Mouse (Mus musculus): ENCODE measurements around the gene Vax2.

The Vax2 gene

DNA sequence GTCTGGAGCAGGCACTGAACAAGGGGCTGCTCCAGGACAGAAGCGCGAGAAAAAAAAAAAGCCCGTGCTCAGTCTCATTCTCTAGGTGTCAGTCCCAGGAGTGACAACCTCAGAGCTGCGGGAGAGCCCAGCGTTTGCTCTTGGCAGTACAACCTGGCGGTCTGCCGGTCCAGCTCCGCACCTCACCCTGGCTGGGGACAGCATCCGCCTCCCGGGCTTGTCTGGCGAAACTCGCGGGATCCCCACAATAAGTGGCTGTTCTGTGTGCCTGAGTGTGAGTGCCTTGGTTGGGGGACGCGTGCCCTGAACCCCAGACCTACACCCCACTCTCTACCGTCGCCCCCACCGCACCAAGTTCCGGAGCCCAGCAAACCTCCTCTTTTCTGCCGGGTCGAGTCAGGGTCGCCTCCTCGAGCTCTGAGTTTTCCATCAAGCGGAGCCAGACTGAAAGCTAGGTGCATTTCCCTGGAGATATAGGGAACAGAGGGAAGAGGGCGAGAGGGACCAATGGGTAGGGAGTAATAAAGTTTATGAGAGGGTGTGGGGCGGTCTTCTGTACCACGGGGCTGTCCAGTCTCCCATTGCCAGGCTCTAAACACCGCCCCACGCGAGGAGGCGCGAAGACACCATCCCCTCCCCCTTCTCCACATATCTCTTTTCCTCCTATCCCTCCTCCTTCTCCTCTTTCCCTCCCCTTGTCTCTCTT is 550 bp upstream of the Vax2 start:
- ATAC-seq (ENCODE audit: insufficient number of reproducible peaks, low FRiP score, low TSS enrichment): no peak

DNA sequence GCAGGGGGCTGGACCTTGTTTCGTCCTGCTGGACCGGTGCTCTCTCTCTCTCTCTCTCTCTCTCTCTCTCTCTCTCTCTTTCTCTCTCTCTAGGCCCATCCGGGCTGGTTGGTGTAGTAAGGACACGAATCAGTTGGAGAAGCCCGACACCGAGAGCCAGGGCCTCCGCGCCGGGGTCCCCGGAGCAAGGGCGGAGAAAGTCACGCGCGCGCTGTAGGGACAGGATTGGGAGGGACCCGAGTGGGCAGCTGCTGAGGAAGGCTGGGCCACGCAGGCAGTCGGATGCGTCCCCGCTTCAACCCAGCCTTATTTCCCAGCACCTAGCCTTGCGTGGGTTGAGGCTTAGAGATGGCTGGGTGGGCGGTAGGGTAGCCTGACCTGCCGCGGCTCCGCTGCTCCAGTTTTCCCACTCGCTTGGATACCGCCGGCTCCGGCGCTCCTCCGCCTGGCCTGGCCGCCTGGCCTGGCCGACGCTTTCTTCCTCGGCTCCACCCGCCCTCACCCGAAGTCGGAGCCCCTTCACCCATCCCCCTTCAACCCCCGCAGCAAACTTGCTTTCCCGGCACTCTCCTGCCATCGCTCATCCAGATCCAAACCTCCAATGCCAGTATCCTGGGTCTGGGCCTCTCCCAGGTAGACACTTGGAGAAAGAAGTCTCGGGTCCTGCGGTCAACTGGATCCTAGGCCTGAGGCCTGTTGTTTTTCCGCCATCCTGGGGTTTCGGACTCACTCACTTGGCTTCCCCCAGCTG is 836 bp downstream of the Vax2 start:
- ATAC-seq (ENCODE audit: insufficient number of reproducible peaks, low FRiP score, low TSS enrichment): no peak

DNA sequence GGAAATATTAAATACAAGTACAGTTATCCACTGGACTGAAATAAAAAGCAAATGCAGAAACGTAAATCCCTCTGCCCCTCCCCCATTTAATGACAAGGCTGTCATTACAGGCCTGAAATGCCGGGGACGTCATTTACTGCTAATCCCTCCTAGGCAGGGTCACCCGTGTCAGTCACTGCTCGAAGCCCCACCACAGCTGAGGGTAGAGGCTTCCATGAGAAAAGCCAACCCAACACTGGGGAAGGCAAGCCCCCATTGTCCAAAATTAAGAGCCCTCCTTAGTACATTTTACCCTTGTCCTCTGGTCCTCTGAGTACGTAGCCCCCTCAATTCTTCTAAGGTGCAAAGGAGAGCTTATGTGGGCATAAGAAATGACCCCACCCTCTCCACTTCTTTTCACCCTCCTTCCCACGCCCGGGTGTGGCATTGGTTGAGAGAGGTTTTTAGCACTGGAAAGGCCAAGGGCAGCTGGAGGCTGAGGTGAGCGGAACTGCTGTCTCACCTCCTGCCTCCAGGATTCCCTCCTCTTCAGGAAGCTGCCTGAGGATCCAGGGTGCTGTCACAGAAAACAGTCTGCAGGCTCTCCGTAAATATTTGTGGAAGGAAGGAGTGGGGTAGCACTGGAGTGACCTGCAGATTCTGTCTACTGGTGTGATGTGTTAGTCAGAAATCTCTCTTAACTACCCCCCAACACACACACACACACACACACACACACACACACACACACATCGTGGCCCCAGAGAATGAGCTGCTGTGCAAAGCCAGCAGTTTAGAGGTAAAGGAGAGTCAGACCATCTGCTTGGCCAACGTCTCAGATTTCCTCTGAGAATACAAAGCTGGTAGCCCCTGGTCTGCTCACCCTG is 2.4 kb downstream of the Vax2 start:
- ATAC-seq (ENCODE audit: insufficient number of reproducible peaks, low FRiP score, low TSS enrichment): no peak

DNA sequence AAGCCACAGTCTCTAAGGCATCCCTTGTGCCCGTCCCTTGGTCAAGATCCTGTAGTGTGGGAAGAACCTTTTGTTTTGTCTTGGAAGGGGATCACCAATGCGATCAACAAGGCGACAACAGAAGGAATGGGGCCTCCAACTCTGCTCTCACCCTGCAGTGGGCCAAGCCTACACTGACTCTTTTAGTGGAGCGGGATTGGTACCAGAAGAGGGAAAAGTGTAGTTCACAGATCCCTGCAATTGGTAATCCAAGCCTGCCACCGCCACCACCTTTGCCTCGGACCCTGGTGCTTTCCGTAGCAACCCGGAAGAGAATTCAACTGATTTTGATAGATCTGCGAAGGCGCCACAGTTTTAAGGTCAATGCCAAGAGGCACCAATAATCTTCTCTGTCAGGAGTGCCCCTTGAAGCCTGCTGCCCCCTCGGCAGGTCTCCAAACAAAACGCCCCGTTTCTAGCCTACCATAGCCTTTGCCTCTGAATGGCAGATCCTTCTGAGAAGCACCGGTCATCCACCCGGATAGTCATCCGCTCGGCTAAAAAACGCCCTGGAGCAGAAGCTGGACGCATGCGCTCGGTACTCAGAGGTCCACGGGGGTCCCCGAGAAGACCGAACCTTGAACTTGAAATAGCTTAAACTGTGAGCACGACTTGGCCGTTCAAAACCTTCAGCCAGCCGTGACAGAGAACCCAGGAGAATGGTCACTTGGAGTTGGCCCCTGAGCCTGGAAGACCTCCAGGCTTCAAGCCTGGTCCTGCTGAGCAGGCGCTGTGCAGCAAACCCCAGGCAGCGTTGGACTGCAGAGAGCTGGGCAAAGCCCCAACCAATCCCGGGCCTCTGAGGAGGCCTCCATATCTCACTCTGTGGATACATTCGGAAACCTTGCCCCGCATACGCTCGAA is 3.4 kb downstream of the Vax2 start:
- ATAC-seq (ENCODE audit: insufficient number of reproducible peaks, low FRiP score, low TSS enrichment): no peak

DNA sequence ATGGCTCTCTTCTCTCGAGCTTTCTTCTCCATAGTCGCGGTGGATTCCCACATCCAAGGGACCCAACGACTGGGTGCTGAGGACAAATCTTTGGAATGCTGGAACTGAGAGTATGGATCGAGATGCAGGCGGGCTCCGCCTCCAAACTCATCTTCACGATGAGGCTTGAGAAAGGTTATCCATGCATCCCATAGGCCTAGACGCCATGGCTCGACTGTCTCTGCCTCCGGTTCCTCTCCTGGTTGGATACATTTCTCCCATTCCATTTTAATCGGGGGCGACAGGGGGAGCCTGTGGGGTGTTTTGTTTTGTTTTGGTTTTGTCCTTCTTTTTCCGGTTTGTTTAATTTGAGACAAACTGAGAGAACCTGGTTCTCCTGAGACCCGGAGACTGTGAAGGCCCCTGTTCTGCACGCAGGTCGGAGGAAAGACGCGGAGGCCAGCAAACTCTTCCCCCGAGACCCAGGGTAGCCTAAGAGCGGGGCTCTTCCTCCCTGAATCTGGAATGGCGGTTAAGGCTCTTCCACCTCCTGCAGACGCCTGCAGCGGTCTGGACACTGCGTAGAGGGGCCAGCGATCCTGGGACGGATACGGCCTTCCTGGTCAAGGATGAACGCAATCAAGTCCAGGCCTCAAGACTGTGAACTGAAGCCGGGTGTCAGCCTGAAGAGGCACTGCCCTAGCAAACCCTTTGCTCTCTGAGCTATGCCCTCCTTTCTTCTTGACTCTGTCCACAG is 4.6 kb downstream of the Vax2 start:
- ATAC-seq (ENCODE audit: insufficient number of reproducible peaks, low FRiP score, low TSS enrichment): no peak

DNA sequence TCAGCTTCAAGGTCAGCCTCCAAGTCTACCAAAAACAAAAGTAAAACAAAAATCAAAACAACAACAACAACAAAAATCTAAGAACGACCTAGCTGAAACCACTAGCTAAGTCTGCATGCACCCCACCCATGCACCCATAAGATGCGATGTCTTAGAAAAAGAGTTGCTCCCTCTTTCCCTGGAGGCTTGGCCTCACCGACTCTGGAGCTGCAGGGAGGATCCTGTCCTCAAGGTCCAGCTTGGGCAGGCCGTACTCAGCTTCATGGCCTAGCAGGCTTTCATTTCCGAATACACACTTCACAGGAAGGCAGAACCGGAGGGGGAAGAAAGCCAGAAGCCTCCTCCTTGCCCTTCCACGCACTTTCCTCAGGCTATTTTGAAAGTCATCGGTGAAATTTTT is 6.0 kb downstream of the Vax2 start:
- no peak for ATAC-seq (ENCODE audit: insufficient number of reproducible peaks, low FRiP score, low TSS enrichment)

DNA sequence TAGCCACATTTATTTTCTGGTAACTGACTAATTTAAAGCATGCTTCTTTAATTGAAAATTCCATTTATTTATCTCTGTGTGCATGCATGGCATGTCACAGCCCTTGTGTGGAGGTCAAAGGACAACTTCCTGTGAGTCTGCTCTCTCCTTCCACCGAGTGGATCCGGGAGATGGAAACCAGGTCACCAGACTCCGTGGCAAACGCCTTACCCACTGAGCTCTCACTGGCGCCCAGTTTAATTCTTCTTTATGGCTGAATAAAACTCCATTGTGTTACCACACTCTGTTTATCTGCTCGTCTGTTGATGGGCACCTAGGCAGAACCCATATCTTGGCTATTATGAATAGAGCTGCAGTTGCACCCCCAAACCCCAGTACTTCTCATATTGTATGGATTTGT is 11.5 kb downstream of the Vax2 start:
- no peak for ATAC-seq (ENCODE audit: insufficient number of reproducible peaks, low FRiP score, low TSS enrichment)

DNA sequence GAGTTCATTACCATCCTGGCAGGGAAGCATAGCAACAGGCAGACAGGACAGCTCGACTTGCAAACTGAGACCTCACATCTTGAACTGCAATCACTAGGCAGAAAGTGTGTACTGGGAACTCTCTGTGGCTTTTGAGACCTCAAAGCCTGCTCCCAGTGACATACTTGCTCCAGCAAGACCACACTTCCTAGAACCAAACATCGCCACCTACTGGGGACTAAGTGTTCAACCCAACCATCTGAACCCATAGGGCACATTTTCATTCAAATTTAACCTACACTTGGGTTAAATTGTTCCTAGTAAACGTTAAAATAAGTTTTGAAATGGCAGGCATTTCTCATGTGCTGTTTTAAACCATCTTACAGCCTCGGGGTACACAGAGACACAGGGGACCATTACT is 16.1 kb downstream of the Vax2 start:
- ATAC-seq (ENCODE audit: insufficient number of reproducible peaks, low FRiP score, low TSS enrichment): no peak

DNA sequence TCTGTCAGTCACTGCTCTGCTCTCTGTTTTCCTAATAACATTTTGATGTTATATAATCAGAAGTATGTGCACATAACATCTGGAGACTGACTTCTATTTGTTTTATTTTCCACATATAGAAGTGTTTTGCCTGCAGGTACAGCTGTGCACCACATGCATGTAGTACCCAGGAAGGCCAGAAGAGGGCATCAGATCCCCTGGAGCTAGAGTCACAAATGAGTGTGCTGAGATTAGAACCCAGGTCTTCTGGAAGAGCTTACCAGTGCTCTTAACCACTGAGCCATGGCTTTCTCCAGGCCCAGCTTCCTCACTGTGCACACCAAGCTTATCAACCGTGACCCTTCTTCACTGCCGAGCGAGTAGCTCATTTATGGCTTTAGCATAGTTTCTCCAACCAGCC is 17.4 kb downstream of the Vax2 start:
- ATAC-seq (ENCODE audit: insufficient number of reproducible peaks, low FRiP score, low TSS enrichment): no peak

DNA sequence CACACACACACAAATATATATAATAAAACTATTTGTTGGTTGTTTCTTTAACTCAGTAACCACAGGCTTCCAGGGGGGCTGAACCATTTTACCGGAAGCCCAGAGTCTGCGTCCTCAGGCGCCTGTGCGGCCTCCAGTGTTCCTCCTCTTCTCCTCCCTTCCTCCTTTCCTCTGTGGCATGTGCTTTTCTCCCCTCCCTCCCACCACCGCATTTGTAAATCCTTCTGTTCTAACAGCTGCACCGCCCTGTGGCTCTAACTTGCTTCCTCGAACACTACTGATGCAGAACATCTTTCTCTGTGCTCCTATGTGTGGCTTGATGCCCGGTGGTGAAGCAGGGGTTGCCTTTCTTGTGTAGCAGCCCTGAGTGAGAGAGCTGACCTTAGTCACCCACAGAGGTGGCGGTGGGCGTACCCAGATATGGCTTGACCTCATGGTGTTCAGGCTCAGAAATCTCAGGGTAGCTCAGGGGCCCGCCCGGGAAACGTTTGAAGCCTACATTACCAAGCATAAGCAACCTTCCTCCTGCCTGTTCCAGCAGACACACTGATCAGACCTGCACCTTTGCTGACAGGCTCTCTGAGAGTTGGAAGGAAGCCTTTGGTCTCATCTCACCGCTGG is 18.4 kb downstream of the Vax2 start:
- ATAC-seq (ENCODE audit: insufficient number of reproducible peaks, low FRiP score, low TSS enrichment): no peak

DNA sequence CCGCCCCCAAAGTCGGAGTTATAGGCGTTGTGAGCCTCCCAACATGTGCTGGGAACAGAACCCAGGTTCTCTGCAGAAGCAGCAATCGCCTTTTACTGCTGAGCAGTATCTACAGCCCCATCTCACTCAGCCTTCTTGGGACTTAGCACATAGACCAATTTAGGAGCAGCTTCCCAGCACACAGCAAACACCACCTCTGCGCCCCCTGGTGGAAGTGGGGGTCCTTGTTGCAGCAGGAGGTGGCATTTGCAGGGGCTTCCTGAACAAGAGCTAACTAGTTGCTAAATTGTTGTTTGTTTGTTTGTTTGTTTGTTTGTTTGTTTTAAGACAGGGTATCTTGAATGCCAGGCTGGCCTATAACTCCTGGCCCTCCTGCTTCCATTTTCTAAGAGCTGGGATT is 20.1 kb downstream of the Vax2 start:
- no peak for ATAC-seq (ENCODE audit: insufficient number of reproducible peaks, low FRiP score, low TSS enrichment)

DNA sequence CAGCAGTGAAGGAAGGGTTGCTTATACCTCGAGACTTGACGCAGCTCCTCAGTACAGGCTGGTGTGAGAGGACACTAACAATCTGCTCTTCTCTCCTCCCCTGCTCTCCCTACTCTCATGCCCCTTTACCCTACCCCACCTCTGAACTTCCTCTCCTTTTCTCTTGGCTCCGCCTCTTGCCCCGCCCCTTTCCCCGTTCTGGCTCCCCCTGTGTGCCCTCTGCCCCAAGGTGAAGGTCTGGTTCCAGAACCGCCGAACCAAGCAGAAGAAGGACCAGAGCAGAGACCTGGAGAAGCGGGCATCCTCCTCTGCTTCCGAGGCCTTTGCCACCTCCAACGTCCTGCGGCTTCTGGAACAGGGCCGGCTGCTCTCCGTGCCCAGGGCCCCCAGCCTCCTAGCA is 26.2 kb downstream of the Vax2 start:
- no peak for ATAC-seq (ENCODE audit: insufficient number of reproducible peaks, low FRiP score, low TSS enrichment)

DNA sequence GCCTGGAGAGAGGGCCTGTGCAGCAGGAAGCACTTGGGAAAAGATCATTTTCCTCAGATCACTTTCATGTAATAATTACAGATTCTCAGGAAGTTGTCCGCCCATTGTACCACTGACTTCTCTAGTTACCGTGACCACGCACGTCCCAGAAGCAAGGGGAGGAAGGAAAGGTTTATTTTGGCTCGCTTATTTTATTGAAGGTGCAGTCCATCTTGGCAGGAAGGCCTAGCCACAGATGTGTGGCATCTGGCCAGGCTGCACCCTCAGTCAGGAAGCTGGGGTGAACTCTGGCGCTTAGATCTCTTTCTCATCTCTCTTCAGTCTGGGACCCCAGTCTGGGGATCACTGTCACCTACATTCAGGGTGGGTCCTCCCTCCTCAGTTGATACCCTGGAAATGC is 27.5 kb downstream of the Vax2 start:
- ATAC-seq (ENCODE audit: insufficient number of reproducible peaks, low FRiP score, low TSS enrichment): no peak

DNA sequence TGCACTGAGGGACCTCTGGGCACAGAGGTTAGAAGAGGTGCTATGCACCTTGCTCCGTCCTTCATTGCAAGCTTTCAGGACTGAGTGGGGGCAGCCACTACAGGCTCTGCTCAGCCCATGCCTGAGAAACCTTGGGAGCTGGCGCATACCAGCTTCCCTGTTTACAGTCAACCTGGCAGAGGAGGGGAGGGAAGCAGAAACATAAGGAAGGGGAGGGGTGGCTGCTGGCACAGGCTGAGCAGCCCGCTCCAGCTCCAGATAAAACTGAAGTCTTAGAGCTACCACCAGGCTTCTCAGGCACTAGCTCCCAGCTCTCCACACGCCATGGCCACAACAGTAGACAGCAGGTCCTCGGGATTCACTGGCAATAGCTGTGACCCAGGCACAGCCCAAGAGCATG is 31.7 kb downstream of the Vax2 start, which contains the start of gene Atp6v1b1:
Atp6v1b1 (plus strand) TSS at position 230 of the 400 bp plus-strand sequence.
- no peak for ATAC-seq (ENCODE audit: insufficient number of reproducible peaks, low FRiP score, low TSS enrichment)

DNA sequence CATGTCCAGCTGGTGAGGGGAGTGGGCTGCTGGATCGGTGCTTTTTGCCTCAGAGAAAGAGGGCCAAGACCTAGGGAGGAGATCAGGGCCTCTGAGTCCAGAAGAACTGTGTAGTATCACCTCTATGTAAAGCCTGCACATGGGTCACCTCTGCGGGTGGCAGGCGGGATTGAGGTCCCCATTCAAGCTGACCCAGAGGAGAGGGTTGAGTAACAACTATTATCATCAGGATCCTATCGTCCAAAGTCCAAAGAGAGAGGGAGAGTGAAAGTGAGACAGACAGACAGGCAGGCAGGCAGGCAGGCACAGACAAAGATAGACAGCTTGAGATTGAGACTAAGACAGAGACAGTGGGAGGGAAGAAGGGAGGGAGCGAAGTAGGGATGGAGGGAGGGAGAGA is 32.1 kb downstream of the Vax2 start:
- no peak for ATAC-seq (ENCODE audit: insufficient number of reproducible peaks, low FRiP score, low TSS enrichment)

DNA sequence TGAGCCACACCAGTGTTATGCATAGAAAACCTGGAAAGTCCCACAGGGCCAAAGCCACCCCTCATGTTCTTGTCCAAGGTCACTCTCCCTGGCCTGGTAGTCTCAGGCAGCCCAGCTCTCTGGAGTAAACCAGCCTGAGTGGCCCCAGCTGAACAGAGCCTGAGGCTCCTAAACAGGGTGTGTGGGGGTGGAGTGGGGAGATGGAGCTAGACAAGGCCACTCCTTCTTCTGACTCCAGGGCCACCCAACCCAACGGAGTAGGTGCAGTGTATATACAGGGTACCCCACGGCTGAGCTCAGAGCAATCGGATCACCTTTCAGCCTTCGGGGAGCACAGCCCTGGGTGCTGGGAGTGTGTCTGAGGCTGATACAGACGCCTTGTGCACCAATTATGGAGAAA is 33.1 kb downstream of the Vax2 start:
- no peak for ATAC-seq (ENCODE audit: insufficient number of reproducible peaks, low FRiP score, low TSS enrichment)

DNA sequence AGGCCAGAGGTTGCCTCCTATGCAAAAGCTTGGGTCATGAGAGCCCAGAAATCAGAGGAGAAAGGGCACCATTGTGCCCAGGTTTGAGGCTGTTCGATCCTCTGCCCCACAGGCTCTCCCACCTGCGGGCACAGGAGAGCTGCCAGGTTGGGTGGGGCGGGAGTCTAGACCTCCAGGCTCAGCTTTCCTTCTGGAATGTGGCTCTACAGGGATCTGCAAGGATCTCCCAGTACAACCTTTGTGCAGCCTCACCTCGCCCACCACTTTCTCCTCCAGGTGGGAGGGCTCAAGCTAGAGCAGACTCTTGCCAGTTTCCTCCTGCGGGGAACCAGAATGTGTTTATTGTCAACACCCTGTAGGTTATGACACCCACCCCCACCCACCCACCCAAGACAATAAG is 33.5 kb downstream of the Vax2 start:
- no peak for ATAC-seq (ENCODE audit: insufficient number of reproducible peaks, low FRiP score, low TSS enrichment)

DNA sequence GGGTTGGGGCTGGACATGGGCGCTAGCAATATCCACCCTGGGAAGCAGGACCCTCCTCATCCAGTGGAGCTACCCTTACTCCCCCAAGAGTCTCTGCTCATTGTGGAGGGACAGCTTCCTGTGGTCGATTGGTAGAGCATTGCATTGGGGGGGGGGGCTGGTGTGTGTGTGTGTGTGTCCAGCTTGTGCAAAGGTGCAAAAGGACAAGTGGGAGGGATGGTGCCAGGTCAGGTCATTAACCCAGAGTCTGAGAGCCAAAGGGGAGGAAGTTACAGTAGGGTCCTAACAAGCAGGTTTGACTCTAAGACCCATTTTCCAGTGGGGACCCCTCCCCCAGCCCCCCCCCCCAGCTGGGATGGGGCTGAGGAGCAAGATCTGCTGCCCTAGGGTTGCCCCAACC is 34.4 kb downstream of the Vax2 start:
- no peak for ATAC-seq (ENCODE audit: insufficient number of reproducible peaks, low FRiP score, low TSS enrichment)

DNA sequence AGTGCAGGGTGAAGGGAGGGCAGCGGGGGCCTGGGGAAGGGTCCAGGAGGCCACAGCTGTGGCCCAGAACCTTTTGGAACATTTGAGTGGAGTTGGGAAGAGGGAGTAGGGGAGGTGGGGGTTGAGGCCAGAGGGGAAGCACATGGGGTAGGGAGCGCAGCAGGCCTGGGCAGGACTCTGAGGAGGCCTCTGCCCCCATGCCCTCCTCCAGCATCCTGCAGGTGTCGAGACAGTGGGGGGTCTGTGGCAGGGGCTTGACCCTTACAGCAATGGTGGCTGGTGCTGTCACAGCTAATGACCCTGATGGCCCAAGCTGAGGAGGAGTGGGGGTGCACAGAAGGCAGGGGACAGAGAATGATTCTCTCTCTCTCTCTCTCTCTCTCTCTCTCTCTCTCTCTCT is 38.2 kb downstream of the Vax2 start:
- no peak for ATAC-seq (ENCODE audit: insufficient number of reproducible peaks, low FRiP score, low TSS enrichment)

Data from cerebellum, adult (tissue).